Mouse (Mus musculus): ENCODE measurements around the gene Atn1.

Atn1 gene

DNA sequence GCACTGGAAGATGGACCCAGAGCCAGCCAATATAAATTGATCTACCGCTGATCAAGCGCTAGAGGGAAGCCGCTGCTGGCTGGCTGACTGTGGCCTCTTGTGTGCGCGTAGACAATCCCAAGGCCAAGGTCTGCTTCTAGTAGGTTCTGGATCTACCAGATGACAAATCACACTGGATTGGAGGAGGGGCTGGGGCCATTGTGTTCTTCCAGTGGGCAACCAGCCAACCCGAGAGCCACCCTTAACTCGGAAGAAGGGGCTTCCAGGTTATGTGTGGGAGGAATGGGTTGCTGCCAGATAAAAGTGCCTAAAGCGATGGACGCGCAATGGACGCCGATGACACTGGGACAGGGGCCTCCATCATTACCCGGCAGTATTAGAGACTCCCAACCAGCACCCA is 38.4 kb downstream of the Atn1 start:
- ChIA-PET POLR2A (interaction anchor here (0.6 to 24.9 kb wide), 31 partner anchors 8 to 395 kb away, joined by 3 to 686 read pairs (median 6); partner anchors contain the start of genes Grcc10 (in 4 of the 4), Ptpn6 (in 3 of the 4), Lpcat3 (in 2 of the 4) and Cdca3 (in 1 of the 4)), CTCF (interaction anchor here in 3 of 4 experiments (1.1 to 2.8 kb wide), 9 partner anchors 15 to 269 kb away, joined by 3 to 12 read pairs (median 4); partner anchors contain the start of genes Gm45234 (in 1 of the 3), Grcc10 (in 1 of the 3), Mlf2 (in 1 of the 3) and Ptpn6 (in 1 of the 3))

DNA sequence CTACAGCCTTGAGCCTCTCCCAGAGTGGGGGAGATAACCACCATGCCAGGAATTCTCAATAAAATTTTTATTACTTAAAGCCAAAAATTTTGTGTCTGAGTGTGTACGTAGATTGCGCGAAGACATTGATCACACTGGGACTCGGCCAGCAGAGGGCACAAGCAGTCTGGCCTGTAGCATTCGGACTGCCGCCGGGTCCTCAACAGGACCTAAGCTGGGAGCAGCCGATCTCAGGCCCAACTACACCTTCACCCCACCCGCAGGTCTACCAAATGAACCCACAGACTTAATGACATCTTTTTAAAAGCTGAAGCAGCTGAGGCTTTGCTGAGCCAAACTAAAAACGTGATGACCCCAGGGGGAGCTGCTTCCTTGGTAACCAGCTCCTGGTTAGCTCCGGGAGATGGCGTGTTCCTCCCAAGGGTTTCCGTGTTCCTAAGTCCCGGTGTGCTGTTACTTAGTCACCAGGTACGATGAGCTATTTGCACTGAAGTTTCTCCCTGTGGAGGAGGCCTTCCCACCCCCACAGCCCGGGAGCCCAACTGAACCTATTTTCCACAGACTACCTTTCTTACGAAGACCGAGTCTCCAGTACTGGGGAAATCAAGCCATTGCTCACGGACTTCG is 39.3 kb downstream of the Atn1 start:
- ChIA-PET CTCF (interaction anchor here (0.6 to 2.8 kb wide), 48 partner anchors 12 to 367 kb away, joined by 3 to 12 read pairs (median 4); partner anchors contain the start of genes Ptpn6 (in 3 of the 4), Grcc10 (in 2 of the 4), Mlf2 (in 2 of the 4) and Gm45234 (in 1 of the 4)), POLR2A (interaction anchor here (0.7 to 24.9 kb wide), 55 partner anchors 8 to 475 kb away, joined by 3 to 686 read pairs (median 4); partner anchors contain the start of genes Grcc10 (in 4 of the 4), Ptpn6 (in 4 of the 4), Lpcat3 (in 2 of the 4) and Atn1 (in 1 of the 4))

DNA sequence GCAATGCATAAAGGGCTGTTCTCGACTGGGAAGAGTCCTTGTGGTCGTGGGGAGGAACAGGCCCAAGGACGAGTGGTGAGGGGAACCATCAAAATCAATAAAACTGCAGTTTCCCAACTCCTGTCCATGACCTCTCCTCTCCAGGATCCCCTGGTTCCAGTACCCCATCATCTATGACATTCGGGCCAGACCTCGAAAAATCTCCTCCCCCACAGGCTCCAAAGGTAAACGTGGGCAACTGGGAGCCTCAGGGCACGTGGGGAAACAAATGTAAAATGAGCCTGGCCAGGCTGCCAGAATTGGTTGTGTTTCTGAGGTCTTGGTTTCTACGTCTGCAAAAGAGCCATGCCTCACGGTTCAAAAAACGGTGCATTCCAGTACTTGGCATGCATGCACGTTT is 43.4 kb downstream of the Atn1 start:
- ChIA-PET CTCF (interaction anchor here in 2 of 4 experiments (1.2 to 1.9 kb wide), 3 partner anchors 10 to 28 kb away, joined by 3 to 20 read pairs (median 6); partner anchors contain the start of gene Grcc10 (in 1 of the 2)), POLR2A (interaction anchor here in 3 of 4 experiments (0.6 to 24.9 kb wide), 35 partner anchors 10 to 477 kb away, joined by 3 to 686 read pairs (median 7); partner anchors contain the start of genes Atn1 (in 3 of the 3), Grcc10 (in 3 of the 3), Ptpn6 (in 3 of the 3) and Cdca3 (in 2 of the 3))

DNA sequence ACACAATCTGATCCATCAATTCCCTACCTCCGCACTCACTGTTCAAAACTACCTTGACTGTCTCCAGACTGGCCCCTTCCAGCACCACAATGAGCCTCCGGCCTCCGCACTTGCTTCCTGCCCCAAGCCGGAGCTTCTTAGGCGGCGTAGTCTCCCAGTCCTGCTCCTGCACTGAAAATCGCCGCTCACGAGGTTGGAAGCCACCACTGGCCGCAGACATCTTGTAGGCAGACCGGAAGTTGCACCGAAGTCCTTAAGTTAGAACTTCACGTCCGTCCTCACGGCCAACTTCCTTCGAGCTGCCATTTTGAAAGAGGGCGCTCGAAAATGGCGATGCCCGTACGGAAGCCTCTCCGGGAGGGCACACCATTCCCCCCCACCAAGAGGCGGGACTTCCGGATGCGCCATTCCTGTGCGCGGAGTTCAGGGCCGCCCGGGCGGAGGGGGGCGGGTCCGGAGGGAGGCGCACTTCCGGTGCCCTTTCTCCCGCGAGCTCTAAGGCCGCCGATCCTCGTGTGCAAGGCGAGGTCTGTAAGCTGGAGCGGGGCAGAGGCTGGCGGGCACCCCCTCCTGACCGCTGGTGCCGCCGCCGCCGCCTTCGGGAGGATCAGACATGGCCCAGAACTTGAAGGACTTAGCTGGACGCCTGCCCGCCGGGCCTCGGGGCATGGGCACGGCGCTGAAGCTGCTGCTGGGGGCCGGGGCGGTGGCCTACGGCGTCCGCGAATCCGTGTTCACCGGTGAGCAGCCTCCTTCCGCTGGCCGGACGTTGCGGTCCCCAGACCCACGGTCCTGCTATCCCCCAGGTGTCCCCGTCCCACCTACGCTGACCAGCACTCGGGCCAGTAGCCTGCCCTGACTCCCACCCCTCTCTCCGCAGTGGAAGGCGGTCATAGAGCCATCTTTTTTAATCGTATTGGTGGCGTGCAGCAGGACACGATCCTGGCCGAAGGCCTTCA is 44.2 kb downstream of the Atn1 start, which contains the start of the genes Emg1 and Phb2:
Emg1 (minus strand) TSS at position 355 of the 959 bp plus-strand sequence.
Phb2 (plus strand) TSS at position 513 of the 959 bp plus-strand sequence.
- CTCF ChIA-PET: interaction anchor here (0.6 to 1.9 kb wide), 17 partner anchors 9 to 219 kb away, joined by 3 to 20 read pairs (median 4); partner anchors contain the start of genes Grcc10 (in 1 of the 4), Mlf2 (in 1 of the 4) and Ptpn6 (in 1 of the 4)
- POLR2A ChIA-PET: interaction anchor here (0.5 to 24.9 kb wide), 96 partner anchors 8 to 1907 kb away, joined by 3 to 686 read pairs (median 4); partner anchors contain the start of genes Grcc10 (in 4 of the 4), Atn1 (in 3 of the 4), Ptpn6 (in 3 of the 4) and Zfp384 (in 3 of the 4)

DNA sequence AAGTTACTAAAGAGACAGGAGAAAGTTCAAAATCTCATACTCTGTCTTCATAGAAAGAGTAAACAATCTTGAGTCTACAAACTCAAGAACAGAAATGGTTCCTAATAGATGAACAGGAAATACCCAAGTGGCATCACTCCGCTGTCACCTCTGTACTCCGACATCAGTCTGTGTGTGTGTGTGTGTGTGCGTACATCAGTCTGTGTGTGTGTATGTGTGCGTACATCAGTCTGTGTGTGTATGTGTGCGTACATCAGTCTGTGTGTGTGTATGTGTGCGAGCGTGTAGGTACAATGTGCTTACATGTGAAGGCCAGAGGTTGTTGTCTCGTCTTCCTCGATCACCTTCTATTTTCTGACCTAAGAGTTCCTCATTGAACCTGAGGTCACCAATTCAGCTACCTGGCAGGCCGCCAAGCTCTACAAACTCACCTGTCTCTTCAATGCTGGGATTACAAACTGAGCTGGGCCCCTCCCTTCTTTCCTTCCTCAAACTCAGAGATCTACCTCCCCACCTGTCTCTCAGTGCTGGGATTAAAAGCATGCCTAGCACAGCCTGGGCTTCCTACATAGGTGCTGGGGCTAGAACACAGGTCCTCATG is 47.9 kb downstream of the Atn1 start:
- CTCF ChIA-PET: interaction anchor here in 2 of 4 experiments (0.6 kb wide), 2 partner anchors 50 to 860 kb away, joined by 3 to 4 read pairs; no protein-coding TSS in a partner anchor
- POLR2A ChIA-PET: interaction anchor here (0.6 to 24.9 kb wide), 10 partner anchors 8 to 101 kb away, joined by 3 to 686 read pairs (median 5); partner anchors contain the start of genes Grcc10 (in 3 of the 4), Ptpn6 (in 2 of the 4), Atn1 (in 1 of the 4) and Gm45234 (in 1 of the 4)

DNA sequence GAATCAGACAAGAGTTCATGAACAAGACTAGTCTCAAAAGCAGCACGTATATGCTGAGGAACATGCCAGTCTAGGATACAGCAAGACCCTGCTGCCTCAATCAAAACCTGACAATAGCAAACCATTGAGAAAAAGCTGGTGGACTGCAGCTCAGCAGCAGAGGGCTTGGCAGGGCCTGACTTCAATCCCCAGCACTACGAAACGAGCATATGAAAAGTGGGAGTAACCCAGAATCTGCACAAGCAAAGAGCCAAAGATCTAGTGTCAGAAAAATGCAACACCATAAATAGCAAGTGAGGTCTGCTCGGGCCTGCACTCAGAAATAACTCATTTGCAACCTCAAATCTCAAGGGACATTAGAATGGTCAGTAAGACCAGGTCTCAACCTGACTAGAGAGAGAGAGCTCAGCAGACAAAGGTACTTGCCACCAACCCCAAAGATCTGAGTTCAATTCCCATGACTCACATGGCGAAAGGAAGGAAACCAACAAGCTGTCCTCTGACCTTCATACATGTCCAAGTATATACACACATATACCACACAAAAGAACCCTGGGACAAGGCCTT is 50.2 kb downstream of the Atn1 start:
- CTCF ChIA-PET: interaction anchor here in 3 of 4 experiments (0.6 to 1.1 kb wide), 3 partner anchors 34 to 53 kb away, joined by 3 to 7 read pairs (median 6); no protein-coding TSS in a partner anchor

DNA sequence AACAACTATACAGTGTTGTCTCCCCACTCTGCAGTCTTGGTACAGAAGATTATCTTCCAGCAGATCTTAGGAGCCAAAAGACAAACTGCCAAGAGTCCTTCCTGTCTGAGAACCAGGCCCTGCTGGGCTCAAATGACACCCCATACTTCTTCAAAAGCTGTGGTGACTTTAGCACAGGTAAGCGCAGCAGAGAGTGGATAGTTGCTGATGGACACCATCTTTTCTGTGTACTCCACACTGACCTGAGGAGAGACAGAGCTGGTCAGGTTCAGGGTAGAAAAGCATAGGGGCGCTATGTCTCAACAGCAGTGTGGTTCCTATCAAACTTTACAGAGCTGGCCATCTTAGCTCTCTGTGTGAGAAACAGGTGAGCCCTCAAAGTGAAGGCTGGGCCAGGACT is 51.9 kb downstream of the Atn1 start:
- ChIA-PET CTCF (interaction anchor here (0.5 to 1.2 kb wide), 9 partner anchors 13 to 1940 kb away, joined by 3 to 8 read pairs (median 3); no protein-coding TSS in a partner anchor), POLR2A (interaction anchor here in 3 of 4 experiments (0.8 to 24.9 kb wide), 16 partner anchors 7 to 230 kb away, joined by 3 to 686 read pairs (median 8); partner anchors contain the start of genes Emg1 (in 2 of the 3), Grcc10 (in 2 of the 3), Phb2 (in 2 of the 3) and Ptpn6 (in 2 of the 3))

More for the DNA sequence above, 50.2 kb downstream of the Atn1 start:
- POLR2A ChIA-PET: interaction anchor here (0.5 to 24.9 kb wide), 25 partner anchors 8 to 225 kb away, joined by 3 to 686 read pairs (median 4); partner anchors contain the start of genes Grcc10 (in 2 of the 4), Ptpn6 (in 2 of the 4), Atn1 (in 1 of the 4) and Spsb2 (in 1 of the 4)

DNA sequence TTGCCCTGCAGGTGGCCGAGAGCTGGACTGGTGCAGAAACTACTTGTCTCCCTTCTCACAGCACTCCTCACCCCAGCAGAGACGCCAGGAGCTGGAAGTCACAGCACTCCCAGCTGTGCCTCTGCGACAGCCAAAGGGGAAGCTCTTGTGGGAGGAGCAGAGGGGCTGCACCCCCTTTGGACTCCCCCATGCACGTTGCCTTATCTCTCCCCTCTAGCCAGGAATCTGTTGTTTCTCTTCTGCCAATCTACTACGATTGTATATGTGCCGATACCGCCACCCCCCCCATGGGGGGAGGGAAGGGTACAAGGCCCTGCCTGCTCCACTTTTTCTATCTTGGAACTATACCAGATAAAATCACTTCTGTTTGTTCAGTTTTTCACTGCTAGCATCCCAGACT is 52.5 kb downstream of the Atn1 start:
- ChIA-PET CTCF (interaction anchor here (0.5 to 2.2 kb wide), 6 partner anchors 12 to 1940 kb away, joined by 3 to 8 read pairs (median 8); partner anchors contain the start of gene C1rl (in 1 of the 4)), POLR2A (interaction anchor here (0.5 to 24.9 kb wide), 26 partner anchors 8 to 227 kb away, joined by 3 to 686 read pairs (median 8); partner anchors contain the start of genes Grcc10 (in 4 of the 4), Emg1 (in 3 of the 4), Phb2 (in 3 of the 4) and Ptpn6 (in 3 of the 4))

DNA sequence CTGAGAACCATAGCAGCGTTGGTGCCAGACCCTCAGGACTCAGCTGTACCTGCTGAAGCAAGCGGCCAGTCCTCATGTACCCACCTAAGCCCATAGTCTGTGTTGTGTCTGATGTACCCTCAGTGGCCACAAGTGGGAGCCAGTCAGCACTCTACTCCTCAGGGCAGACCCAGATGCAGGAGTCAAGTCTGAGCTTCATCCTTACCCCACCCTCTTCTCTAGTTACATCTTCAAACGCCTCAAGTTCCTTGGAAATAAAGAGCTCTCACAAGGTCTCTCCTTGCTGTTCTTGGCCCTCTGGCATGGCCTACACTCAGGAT is 53.6 kb downstream of the Atn1 start:
- POLR2A ChIA-PET: interaction anchor here (0.6 to 24.9 kb wide), 70 partner anchors 8 to 512 kb away, joined by 3 to 686 read pairs (median 5); partner anchors contain the start of genes Emg1 (in 4 of the 4), Grcc10 (in 4 of the 4), Phb2 (in 4 of the 4) and Lpcat3 (in 3 of the 4)
- CTCF ChIA-PET: interaction anchor here (0.6 to 2.9 kb wide), 82 partner anchors 9 to 489 kb away, joined by 3 to 22 read pairs (median 4); partner anchors contain the start of genes Emg1 (in 4 of the 4), Phb2 (in 4 of the 4), C1rl (in 3 of the 4) and Lpcat3 (in 3 of the 4)

DNA sequence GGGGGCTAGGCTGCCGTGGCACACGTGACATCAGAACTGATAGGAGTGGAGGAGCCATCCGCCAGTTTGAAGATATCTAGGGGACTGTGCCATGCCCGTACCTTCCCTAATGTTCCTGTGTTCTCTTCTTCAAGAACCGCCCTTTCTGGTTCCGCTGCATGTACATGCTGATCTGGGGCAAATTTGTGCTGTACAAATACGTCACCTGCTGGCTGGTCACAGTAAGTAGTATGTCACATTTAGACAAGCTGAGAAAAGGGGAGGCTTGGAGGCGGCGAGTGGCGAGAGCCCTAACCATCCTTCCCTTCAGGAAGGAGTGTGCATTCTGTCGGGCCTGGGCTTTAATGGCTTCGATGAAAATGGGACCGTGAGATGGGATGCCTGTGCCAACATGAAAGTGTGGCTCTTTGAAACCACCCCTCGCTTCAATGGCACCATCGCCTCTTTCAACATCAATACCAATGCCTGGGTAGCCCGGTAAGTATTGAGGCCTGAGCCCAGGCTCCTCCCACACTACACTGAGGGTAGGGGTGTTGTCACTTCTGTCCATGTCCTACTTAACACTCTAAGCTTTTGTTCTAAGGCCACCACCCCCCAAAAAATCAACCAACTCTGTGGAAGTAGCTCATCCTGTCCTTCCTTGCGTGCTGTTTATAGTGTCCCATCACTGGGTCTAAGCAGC is 54.1 kb downstream of the Atn1 start:
- ChIA-PET CTCF (interaction anchor here (0.5 to 2.9 kb wide), 71 partner anchors 8 to 490 kb away, joined by 3 to 22 read pairs (median 4); partner anchors contain the start of genes Lpcat3 (in 3 of the 4), Atn1 (in 2 of the 4), C1rl (in 2 of the 4) and Cdca3 (in 2 of the 4)), POLR2A (interaction anchor here (0.6 to 24.9 kb wide), 76 partner anchors 8 to 513 kb away, joined by 3 to 686 read pairs (median 4); partner anchors contain the start of genes Emg1 (in 4 of the 4), Grcc10 (in 4 of the 4), Phb2 (in 4 of the 4) and Lpcat3 (in 3 of the 4))

DNA sequence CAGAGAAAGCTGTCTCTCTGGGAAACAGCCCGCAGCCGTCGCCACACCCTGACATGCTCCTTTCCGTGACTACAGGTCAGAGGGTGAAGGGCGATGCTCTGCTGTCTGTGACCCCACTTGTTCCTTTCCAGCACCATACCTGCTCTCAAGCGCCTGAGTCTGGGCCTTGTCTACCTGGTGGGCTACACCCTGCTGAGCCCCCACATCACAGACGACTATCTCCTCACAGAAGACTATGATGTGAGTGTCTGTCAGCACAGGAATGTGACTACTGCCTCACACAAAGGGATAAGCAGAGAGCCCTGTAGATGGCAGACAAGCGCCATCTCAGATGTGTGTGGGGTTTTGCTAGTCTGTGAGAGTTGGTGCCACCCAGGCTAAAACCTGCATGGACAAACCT is 55.0 kb downstream of the Atn1 start:
- POLR2A ChIA-PET: interaction anchor here (0.6 to 24.9 kb wide), 33 partner anchors 9 to 475 kb away, joined by 3 to 686 read pairs (median 4); partner anchors contain the start of genes Emg1 (in 4 of the 4), Grcc10 (in 4 of the 4), Phb2 (in 4 of the 4) and Lpcat3 (in 2 of the 4)

DNA sequence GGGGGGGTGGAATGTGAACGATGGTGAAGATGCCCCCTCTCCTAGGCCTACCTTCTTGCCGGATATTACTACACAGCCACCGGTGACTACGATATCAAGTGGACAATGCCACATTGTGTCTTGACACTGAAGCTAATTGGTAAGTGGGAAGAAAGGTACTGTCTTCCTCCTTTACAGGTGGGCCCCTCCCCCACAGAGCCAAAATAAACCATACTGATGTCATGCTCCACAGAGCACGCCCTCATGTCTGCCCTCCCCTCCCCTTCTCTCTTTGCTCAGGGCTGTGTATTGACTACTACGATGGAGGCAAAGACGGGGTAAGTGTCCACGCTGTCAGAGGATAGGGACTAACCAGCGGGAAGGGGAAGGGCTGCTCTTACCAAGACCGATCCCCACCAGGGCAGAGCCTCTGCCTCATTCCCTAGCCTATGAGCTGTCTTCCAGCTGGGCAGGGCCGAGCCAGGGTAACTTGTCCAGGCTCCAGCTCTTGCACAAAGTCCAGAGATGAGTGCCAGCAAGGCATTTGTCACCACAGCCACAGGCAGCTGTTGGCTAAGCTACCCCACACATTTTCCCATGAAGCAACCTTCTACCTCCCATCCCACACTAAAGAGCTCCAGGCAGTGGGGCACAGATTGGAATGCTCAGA is 56.2 kb downstream of the Atn1 start:
- POLR2A ChIA-PET: interaction anchor here (0.5 to 24.9 kb wide), 21 partner anchors 7 to 545 kb away, joined by 3 to 686 read pairs (median 4); partner anchors contain the start of genes Grcc10 (in 4 of the 4), Emg1 (in 2 of the 4), Phb2 (in 2 of the 4) and Ptpn6 (in 2 of the 4)
- CTCF ChIA-PET: interaction anchor here in 2 of 4 experiments (0.9 to 1.4 kb wide), 4 partner anchors 12 to 390 kb away, joined by 3 to 4 read pairs (median 3); partner anchors contain the start of genes Emg1 (in 1 of the 2) and Phb2 (in 1 of the 2)

More for the DNA sequence above, 55.0 kb downstream of the Atn1 start:
- CTCF ChIA-PET: interaction anchor here (0.6 to 2.9 kb wide), 17 partner anchors 8 to 389 kb away, joined by 3 to 22 read pairs (median 4); partner anchors contain the start of genes Emg1 (in 1 of the 4), Lpcat3 (in 1 of the 4) and Phb2 (in 1 of the 4)

DNA sequence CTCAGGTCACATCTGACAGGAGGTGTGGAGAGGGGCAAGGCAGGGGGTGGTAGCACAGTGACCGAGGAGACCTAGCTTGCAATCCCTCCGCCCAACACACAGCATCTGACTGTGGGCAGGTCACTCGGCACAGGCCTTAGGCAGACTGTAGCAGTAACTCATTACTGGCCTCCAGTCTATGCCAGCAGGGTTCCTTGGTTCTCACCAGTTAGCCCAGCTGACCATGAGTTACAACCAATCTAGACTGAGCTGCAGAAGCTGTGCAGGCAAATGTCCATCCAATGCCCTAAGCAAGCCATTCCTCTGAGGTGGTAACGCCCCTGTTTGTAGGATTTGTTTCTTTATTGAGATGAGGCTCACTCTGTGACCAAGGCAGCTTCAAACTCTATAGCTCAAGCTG is 57.0 kb downstream of the Atn1 start:
- POLR2A ChIA-PET: interaction anchor here in 3 of 4 experiments (0.6 to 24.9 kb wide), 20 partner anchors 7 to 231 kb away, joined by 3 to 686 read pairs (median 4); partner anchors contain the start of genes Emg1 (in 2 of the 3), Grcc10 (in 2 of the 3), Phb2 (in 2 of the 3) and Ptpn6 (in 2 of the 3)
- CTCF ChIA-PET: interaction anchor here in 2 of 4 experiments (0.9 to 1.5 kb wide), 5 partner anchors 13 to 331 kb away, joined by 3 to 4 read pairs (median 3); partner anchors contain the start of genes Emg1 (in 1 of the 2) and Phb2 (in 1 of the 2)

All from embryonic stem cell, embryonic (primary cell).